Mouse (Mus musculus): Measurements from ENCODE around the gene Hmcn2. TPM values are rescaled to one million over a fixed set of nuclear protein-coding genes. Genes with fewer than 3 reads are reported as not detected.

Gene Hmcn2
- polyA plus RNA-seq, 1 experiment from 2014 or later = 1.2 TPM

- Histone ChIP-seq H3K4me3 (no peak overlapping the region), H3K4me2 (no peak overlapping the region), H3K4me1 (peaks cover 47% of the 10 kb centered on the region), H3K9ac (no peak overlapping the region), H3K27me3 (no peaks in the 10 kb centered on the region), H3K9me3 (no peaks in the 10 kb centered on the region), H3K27ac (peak overlapping the region; percentile 5; the same call in 1 of the 2 replicates), H3K36me3 (no peaks in the 10 kb centered on the region)
- no peak for ATAC-seq (ENCODE audit: borderline replicate concordance, extremely low read depth, low FRiP score, low TSS enrichment)
- WGBS = 46% methylated on average over 4 of the region's 4 CpGs
These were observed 135.2 kb downstream of the Hmcn2 start for GRCm38 (mm10) chr2:31449441-31449815.

GRCm38 (mm10) chr2:31449902-31450301 is 135.7 kb downstream of the Hmcn2 start:
- Histone ChIP-seq H3K27ac (no peak overlapping the region), H3K36me3 (no peaks in the 10 kb centered on the region), H3K4me2 (no peak overlapping the region), H3K4me1 (peaks cover 52% of the 10 kb centered on the region), H3K4me3 (no peak overlapping the region), H3K9ac (no peak overlapping the region), H3K9me3 (no peaks in the 10 kb centered on the region), H3K27me3 (no peaks in the 10 kb centered on the region)
- WGBS = 87% methylated on average over 4 of the region's 4 CpGs
- ATAC-seq (ENCODE audit: borderline replicate concordance, extremely low read depth, low FRiP score, low TSS enrichment) = no peak

- H3K4me1 ChIP-seq = peaks cover 54% of the 10 kb centered on the region
- 39% methylated on average over 3 of the region's 3 CpGs for WGBS
- H3K4me2 ChIP-seq = no peak overlapping the region
- no peaks in the 10 kb centered on the region for H3K9me3 ChIP-seq
- H3K27me3 ChIP-seq = no peaks in the 10 kb centered on the region
- ATAC-seq (ENCODE audit: borderline replicate concordance, extremely low read depth, low FRiP score, low TSS enrichment) = no peak
- no peak overlapping the region for H3K9ac ChIP-seq
- H3K4me3 ChIP-seq = no peak overlapping the region
- H3K36me3 ChIP-seq = no peaks in the 10 kb centered on the region
- H3K27ac ChIP-seq = no peak overlapping the region
These were observed 136.4 kb downstream of the Hmcn2 start for GRCm38 (mm10) chr2:31450661-31451060.

GRCm38 (mm10) chr2:31451530-31451929 is 137.3 kb downstream of the Hmcn2 start:
- H3K27me3 ChIP-seq = no peaks in the 10 kb centered on the region
- no peak overlapping the region for H3K4me2 ChIP-seq
- no peak overlapping the region for H3K27ac ChIP-seq
- ATAC-seq (ENCODE audit: borderline replicate concordance, extremely low read depth, low FRiP score, low TSS enrichment) = no peak
- WGBS = 48% methylated on average over 1 of the region's 1 CpGs
- H3K4me3 ChIP-seq = no peak overlapping the region
- H3K9ac ChIP-seq = no peak overlapping the region
- H3K36me3 ChIP-seq = no peaks in the 10 kb centered on the region
- no peaks in the 10 kb centered on the region for H3K9me3 ChIP-seq
- peaks cover 54% of the 10 kb centered on the region for H3K4me1 ChIP-seq

GRCm38 (mm10) chr2:31453011-31453410 is 138.8 kb downstream of the Hmcn2 start:
- H3K27ac ChIP-seq = peak overlapping the region; percentile 89
- WGBS = 82% methylated on average over 13 of the region's 13 CpGs
- no peaks in the 10 kb centered on the region for H3K9me3 ChIP-seq
- no peak overlapping the region for H3K4me2 ChIP-seq
- no peak overlapping the region for H3K4me3 ChIP-seq
- H3K9ac ChIP-seq = no peak overlapping the region
- no peaks in the 10 kb centered on the region for H3K27me3 ChIP-seq
- ATAC-seq (ENCODE audit: borderline replicate concordance, extremely low read depth, low FRiP score, low TSS enrichment) = no peak
- H3K36me3 ChIP-seq = no peaks in the 10 kb centered on the region
- H3K4me1 ChIP-seq = peaks cover 59% of the 10 kb centered on the region

GRCm38 (mm10) chr2:31453559-31454177 is 139.5 kb downstream of the Hmcn2 start:
- peak overlapping the region; percentile 89 for H3K27ac ChIP-seq
- H3K9me3 ChIP-seq = no peaks in the 10 kb centered on the region
- H3K27me3 ChIP-seq = peaks cover 3% of the 10 kb centered on the region; the same call in 1 of the 2 replicates
- 0 out of 2 replicates have a peak, but pooled peaks have one; percentile 21 for ATAC-seq (ENCODE audit: borderline replicate concordance, extremely low read depth, low FRiP score, low TSS enrichment)
- WGBS = 29% methylated on average over 11 of the region's 11 CpGs
- no peak overlapping the region for H3K9ac ChIP-seq
- H3K4me2 ChIP-seq = no peak overlapping the region
- H3K36me3 ChIP-seq = no peaks in the 10 kb centered on the region
- peaks cover 60% of the 10 kb centered on the region for H3K4me1 ChIP-seq
- no peak overlapping the region for H3K4me3 ChIP-seq

- 24% methylated on average over 5 of the region's 8 CpGs for WGBS
- Histone ChIP-seq H3K4me1 (peaks cover 57% of the 10 kb centered on the region), H3K4me2 (no peak overlapping the region), H3K27me3 (peaks cover 9% of the 10 kb centered on the region; the same call in 1 of the 2 replicates), H3K9ac (no peak overlapping the region), H3K27ac (peak overlapping the region; percentile 89), H3K9me3 (no peaks in the 10 kb centered on the region), H3K36me3 (no peaks in the 10 kb centered on the region), H3K4me3 (no peak overlapping the region)
- ATAC-seq (ENCODE audit: borderline replicate concordance, extremely low read depth, low FRiP score, low TSS enrichment) = peak; percentile 21; the same call in 1 of the 2 replicates
These were observed 140.1 kb downstream of the Hmcn2 start for GRCm38 (mm10) chr2:31454280-31454679.

- Histone ChIP-seq H3K9ac (no peak overlapping the region), H3K27me3 (peaks cover 19% of the 10 kb centered on the region), H3K36me3 (no peaks in the 10 kb centered on the region), H3K4me3 (no peak overlapping the region), H3K27ac (no peak overlapping the region), H3K4me2 (no peak overlapping the region), H3K4me1 (peaks cover 57% of the 10 kb centered on the region), H3K9me3 (no peaks in the 10 kb centered on the region)
- no peak for ATAC-seq (ENCODE audit: borderline replicate concordance, extremely low read depth, low FRiP score, low TSS enrichment)
- 75% methylated on average over 7 of the region's 7 CpGs for WGBS
These were observed 141.2 kb downstream of the Hmcn2 start for GRCm38 (mm10) chr2:31455418-31455817.

GRCm38 (mm10) chr2:31458460-31458859 is 144.2 kb downstream of the Hmcn2 start:
- ATAC-seq (ENCODE audit: borderline replicate concordance, extremely low read depth, low FRiP score, low TSS enrichment) = no peak

GRCm38 (mm10) chr2:31458989-31459936 is 145.0 kb downstream of the Hmcn2 start:
- peak overlapping the region; percentile 42 for H3K4me3 ChIP-seq
- H3K27me3 ChIP-seq = peaks cover 31% of the 10 kb centered on the region

More at GRCm38 (mm10) chr2:31458460-31458859, 144.2 kb downstream of the Hmcn2 start:
- H3K9me3 ChIP-seq = no peaks in the 10 kb centered on the region
- H3K27me3 ChIP-seq = peaks cover 27% of the 10 kb centered on the region
- no peak overlapping the region for H3K4me3 ChIP-seq
- no peak overlapping the region for H3K9ac ChIP-seq
- peaks cover 45% of the 10 kb centered on the region for H3K4me1 ChIP-seq
- peak overlapping the region; percentile 92 for H3K27ac ChIP-seq
- WGBS = 41% methylated on average over 5 of the region's 5 CpGs
- 0 out of 2 replicates have a peak overlapping the region, but pooled peaks have one; percentile 12 for H3K4me2 ChIP-seq
- no peaks in the 10 kb centered on the region for H3K36me3 ChIP-seq

GRCm38 (mm10) chr2:31460025-31460571 is 145.9 kb downstream of the Hmcn2 start:
- Histone ChIP-seq H3K4me2 (peak overlapping the region; percentile 89), H3K36me3 (no peaks in the 10 kb centered on the region), H3K4me3 (peak overlapping the region; percentile 42), H3K4me1 (peaks cover 35% of the 10 kb centered on the region), H3K27me3 (peaks cover 40% of the 10 kb centered on the region), H3K27ac (peak overlapping the region; percentile 92), H3K9me3 (no peaks in the 10 kb centered on the region), H3K9ac (peak overlapping the region; percentile 49)
- peak; percentile 55; the same call in 1 of the 2 replicates for ATAC-seq (ENCODE audit: borderline replicate concordance, extremely low read depth, low FRiP score, low TSS enrichment)
- WGBS = 1% methylated on average over 48 of the region's 48 CpGs

More at GRCm38 (mm10) chr2:31458989-31459936, 145.0 kb downstream of the Hmcn2 start:
- Histone ChIP-seq H3K36me3 (no peaks in the 10 kb centered on the region), H3K27ac (peak overlapping the region; percentile 92), H3K9me3 (no peaks in the 10 kb centered on the region), H3K9ac (no peak overlapping the region), H3K4me1 (peaks cover 44% of the 10 kb centered on the region), H3K4me2 (peak overlapping the region; percentile 89)
- 23% methylated on average over 16 of the region's 16 CpGs for WGBS
- ATAC-seq (ENCODE audit: borderline replicate concordance, extremely low read depth, low FRiP score, low TSS enrichment) = peak; percentile 68
